In the genomic region with DNA sequence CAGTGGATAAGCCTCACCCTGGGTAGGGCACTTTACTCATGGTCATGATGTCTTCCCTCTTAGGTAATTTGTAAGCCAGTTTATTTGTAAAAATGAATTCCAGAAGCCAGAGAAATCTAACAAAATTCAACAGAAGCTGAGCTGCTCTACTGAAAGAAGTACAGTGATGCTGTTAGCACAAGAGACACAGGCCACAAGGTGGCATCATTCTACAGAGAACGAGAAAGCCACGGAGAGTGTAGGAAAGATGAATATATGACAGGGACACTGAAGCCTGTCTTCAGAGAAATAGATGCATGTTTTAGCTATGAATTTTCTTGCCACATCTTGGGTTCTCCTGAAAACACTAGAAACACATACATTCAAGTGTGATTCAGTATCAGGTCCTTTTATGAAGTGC, we compare ENCODE assay signal across 11 mouse cellular contexts. TPM values are rescaled to one million over a fixed set of nuclear protein-coding genes. Genes with fewer than 3 reads are reported as not detected.
DNase-seq lines count a peak whose midpoint lies in the region; ATAC-seq and TF ChIP-seq lines count a peak whose summit lies in the region.
"Had no signal": no experiment of that assay in that cellular context is flagged by ENCODE, and none has a peak within 500 bp of the region (broad histone marks: within the 10 kb centered on the region; RNA-seq: fewer than 3 reads in every experiment).

No protein-coding gene starts in this region.

- no peak overlapping the region for H3K9ac ChIP-seq in liver, adult 2 months (ENCODE audit: low read depth, low read length)
- H3K9ac ChIP-seq in liver, embryonic 11.5 days (ENCODE audit: low read depth, low read length), result no peak overlapping the region
- no peak overlapping the region for H3K9ac ChIP-seq in limb, embryonic 14.5 days (ENCODE audit: low read depth, low read length, severe bottlenecking)
- H3K9ac ChIP-seq: embryonic facial prominence, embryonic 12.5 days; stomach, embryonic 15.5 days had no signal

- H3K27ac ChIP-seq in liver, adult 2 months (replicated peaks; ENCODE audit: insufficient read depth, low read depth, low read length), result no peak overlapping the region
- H3K27ac ChIP-seq in liver, embryonic 11.5 days (ENCODE audit: low read depth, low read length), result no peak overlapping the region
- H3K27ac ChIP-seq in limb, embryonic 14.5 days (replicated peaks; ENCODE audit: low read depth, low read length), result no peak overlapping the region
- H3K27ac ChIP-seq: embryonic facial prominence, embryonic 12.5 days; stomach, embryonic 15.5 days had no signal

- H3K9me3 ChIP-seq in liver, embryonic 11.5 days (ENCODE audit: control insufficient read depth, low read length), result no peaks in the 10 kb centered on the region
- H3K9me3 ChIP-seq in limb, embryonic 14.5 days (ENCODE audit: control insufficient read depth, low read length), result no peaks in the 10 kb centered on the region
- H3K9me3 ChIP-seq: embryonic facial prominence, embryonic 12.5 days; stomach, embryonic 15.5 days had no signal

- TF ChIP-seq CTCF in liver, adult 2 months (IDR thresholded peaks at IDR 0.05; ENCODE audit: low read depth, low read length), result no peak

- no peak for TF ChIP-seq POLR2A in liver, adult 2 months (IDR thresholded peaks at IDR 0.05; ENCODE audit: extremely low read depth, insufficient read depth, low read length)
- no peak for TF ChIP-seq POLR2A in limb, embryonic 14.5 days (IDR thresholded peaks at IDR 0.05; ENCODE audit: borderline replicate concordance, extremely low read depth, insufficient read depth, insufficient read length)

- no peaks in the 10 kb centered on the region for H3K27me3 ChIP-seq in liver, adult 2 months (ENCODE audit: control insufficient read depth, insufficient read depth, low read length)
- no peaks in the 10 kb centered on the region for H3K27me3 ChIP-seq in liver, embryonic 11.5 days (replicated peaks; ENCODE audit: control insufficient read depth, insufficient read depth, low read length)
- H3K27me3 ChIP-seq in limb, embryonic 14.5 days (ENCODE audit: control insufficient read depth, insufficient read depth, low read length), result no peaks in the 10 kb centered on the region
- H3K27me3 ChIP-seq: embryonic facial prominence, embryonic 12.5 days; stomach, embryonic 15.5 days had no signal

- ATAC-seq in liver, embryonic 11.5 days (replicated peaks; ENCODE audit: low FRiP score), result no peak; the same call in 1 of the 2 replicates
- peak; percentile 91 for ATAC-seq in common myeloid progenitor, adult 5-6 weeks (replicated peaks; ENCODE audit: low read depth, poor library complexity, severe bottlenecking)
- no peak; the same call in 1 of the 2 replicates for ATAC-seq in limb, embryonic 14.5 days (ENCODE audit: low FRiP score, low read depth)

- H3K36me3 ChIP-seq in liver, adult 2 months (ENCODE audit: control insufficient read depth, insufficient read depth, low read length), result no peaks in the 10 kb centered on the region
- H3K36me3 ChIP-seq in liver, embryonic 11.5 days (ENCODE audit: control insufficient read depth, insufficient read depth, low read length), result no peaks in the 10 kb centered on the region
- no peaks in the 10 kb centered on the region for H3K36me3 ChIP-seq in limb, embryonic 14.5 days (ENCODE audit: control insufficient read depth, insufficient read depth, low read length)
- H3K36me3 ChIP-seq: embryonic facial prominence, embryonic 12.5 days; stomach, embryonic 15.5 days had no signal

- H3K4me3 ChIP-seq in liver, adult 2 months (ENCODE audit: insufficient read depth, low read depth, low read length), result no peak overlapping the region
- no peak overlapping the region for H3K4me3 ChIP-seq in liver, embryonic 11.5 days (ENCODE audit: low read depth, low read length)
- no peak overlapping the region for H3K4me3 ChIP-seq in limb, embryonic 14.5 days (replicated peaks; ENCODE audit: low read length)
- H3K4me3 ChIP-seq: embryonic facial prominence, embryonic 12.5 days; stomach, embryonic 15.5 days had no signal

- 29% methylated on average over 2 of the region's 2 CpGs for WGBS in liver, adult 2 months
- 37% methylated on average over 2 of the region's 2 CpGs for WGBS in liver, embryonic 11.5 days
- 20% methylated on average over 2 of the region's 2 CpGs for WGBS in limb, embryonic 14.5 days

- no peak overlapping the region for H3K4me2 ChIP-seq in liver, embryonic 11.5 days
- no peak overlapping the region for H3K4me2 ChIP-seq in limb, embryonic 14.5 days (replicated peaks; ENCODE audit: low read depth, low read length, severe bottlenecking)
- H3K4me2 ChIP-seq: embryonic facial prominence, embryonic 12.5 days; stomach, embryonic 15.5 days had no signal

- peak; percentile 15 for DNase-seq in liver, adult 2 months (ENCODE audit: extremely low read depth, low read depth, low spot score)
- DNase-seq in liver, embryonic 11.5 days (ENCODE audit: low spot score), result no peak
- peak; percentile 41 for DNase-seq in adrenal gland, postnatal 10 days
- DNase-seq in kidney, postnatal 10 days, result peak; percentile 76
- DNase-seq in limb, embryonic 14.5 days (ENCODE audit: low spot score), result peak; percentile 70
- peak; percentile 3 for DNase-seq in telencephalon, adult 2 months (ENCODE audit: low read depth, low spot score)
- DNase-seq in c-Kit-positive CD71-positive TER-119-positive erythroid progenitor cells, embryonic 14.5 days (ENCODE audit: low spot score), result no peak

- no peaks in the 10 kb centered on the region for H3K4me1 ChIP-seq in liver, adult 2 months (ENCODE audit: control insufficient read depth, insufficient read depth, low read length)
- H3K4me1 ChIP-seq in liver, embryonic 11.5 days (replicated peaks; ENCODE audit: control insufficient read depth, insufficient read depth, low read length), result no peaks in the 10 kb centered on the region
- no peaks in the 10 kb centered on the region for H3K4me1 ChIP-seq in limb, embryonic 14.5 days (ENCODE audit: control insufficient read depth, insufficient read depth, low read length)
- H3K4me1 ChIP-seq: embryonic facial prominence, embryonic 12.5 days; stomach, embryonic 15.5 days had no signal

- H3K79me2 ChIP-seq in liver, adult 2 months (ENCODE audit: control insufficient read depth, insufficient read depth, low read length), result no peaks in the 10 kb centered on the region

RNA-seq across cellular contexts. Expression of gene Gm438, which starts 20.7 kb away (rescaled TPM):
- total RNA-seq in liver, adult 2 months (2014; rRNA removed), result not detected in 2 replicates
- polyA plus RNA-seq in liver, adult 2 months (2012; rRNA removed), result not detected in 2 replicates
- not detected in 2 replicates for polyA plus RNA-seq in liver, embryonic 11.5 days (2014; fragmentation: Nextera tagmentation; extraction: Ambion mirVana)
- total RNA-seq in adrenal gland, postnatal 10 days (2021), result not detected
- total RNA-seq in common myeloid progenitor, adult 5-6 weeks (2017), result not detected in 2 replicates
- polyA plus RNA-seq in limb, embryonic 14.5 days (2012; rRNA removed), result not detected in 2 replicates
- not detected in 2 replicates for polyA plus RNA-seq in limb, embryonic 14.5 days (2014; fragmentation: Nextera tagmentation; extraction: Ambion mirVana)
- polyA plus RNA-seq: embryonic facial prominence, embryonic 12.5 days; liver, embryonic 16.5 days; stomach, embryonic 15.5 days had no signal

RNA-seq across cellular contexts. Expression of gene Gm13178, which starts 44.5 kb away (rescaled TPM):
- total RNA-seq in liver, adult 2 months (2014; rRNA removed), result not detected in 2 replicates
- polyA plus RNA-seq in liver, adult 2 months (2012; rRNA removed), result not detected in 2 replicates
- not detected in 2 replicates for polyA plus RNA-seq in liver, embryonic 11.5 days (2014; fragmentation: Nextera tagmentation; extraction: Ambion mirVana)
- total RNA-seq in adrenal gland, postnatal 10 days (2021), result not detected
- not detected in 2 replicates for total RNA-seq in common myeloid progenitor, adult 5-6 weeks (2017)
- not detected in 2 replicates for polyA plus RNA-seq in limb, embryonic 14.5 days (2012; rRNA removed)
- polyA plus RNA-seq in limb, embryonic 14.5 days (2014; fragmentation: Nextera tagmentation; extraction: Ambion mirVana), result not detected in 2 replicates
- polyA plus RNA-seq: embryonic facial prominence, embryonic 12.5 days; liver, embryonic 16.5 days; stomach, embryonic 15.5 days had no signal

Comparison
In these comparisons a context has a peak if more than half of its experiments do, and no peak if none do; other contexts are left out.
1. DNase-seq: peak in liver, adult 2 months (single experiment), adrenal gland, postnatal 10 days (single experiment), kidney, postnatal 10 days (single experiment), limb, embryonic 14.5 days (single experiment) and telencephalon, adult 2 months (single experiment); none in liver, embryonic 11.5 days (single experiment) and c-Kit-positive CD71-positive TER-119-positive erythroid progenitor cells, embryonic 14.5 days (single experiment).